Comparison of ENCODE assay signal across 16 mouse cellular contexts in the genomic region with DNA sequence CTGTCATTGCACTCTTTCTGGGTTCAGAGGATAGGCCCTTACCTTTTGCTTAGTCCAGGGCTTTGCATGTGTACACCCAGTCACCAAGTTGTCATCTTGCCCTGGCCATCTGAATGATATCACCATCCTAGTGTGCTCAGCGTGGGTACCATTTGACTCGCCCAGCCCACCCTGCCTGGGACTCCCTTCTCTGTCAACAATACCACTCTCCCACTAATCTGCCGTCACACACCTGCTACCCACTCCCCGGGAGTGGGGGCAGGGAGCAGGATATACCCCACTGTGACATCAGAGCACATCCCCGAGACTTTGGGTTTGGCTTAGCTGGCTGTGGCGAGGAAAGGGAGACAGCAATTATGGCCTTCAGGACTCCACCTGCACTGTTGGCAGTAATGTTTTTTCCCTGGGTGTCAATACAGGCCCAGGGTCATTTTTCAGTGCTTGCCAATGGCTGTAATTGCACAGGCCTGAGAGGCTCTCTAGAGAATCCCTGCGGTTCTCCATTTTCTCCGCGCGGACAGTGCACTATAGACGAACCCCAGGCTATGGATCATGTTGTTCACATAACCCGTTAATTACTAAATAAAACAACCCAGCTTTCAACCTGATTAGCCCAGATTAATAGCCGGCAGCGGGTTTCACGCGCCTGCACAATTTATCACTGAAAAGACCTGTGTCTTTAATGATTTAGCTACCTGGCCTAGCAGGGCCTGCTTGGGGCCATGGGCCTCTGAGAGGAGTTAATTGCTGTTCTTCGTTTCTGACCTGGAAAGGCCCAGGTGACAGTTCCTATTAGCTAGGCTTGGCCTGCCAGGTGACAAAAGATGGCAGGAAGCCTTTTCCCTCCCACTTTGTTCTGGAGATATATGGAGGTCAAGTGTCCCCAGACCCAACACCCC.
DNase-seq lines count a peak whose midpoint lies in the region; ATAC-seq lines count a peak whose summit lies in the region.
"Had no signal": no experiment of that assay in that cellular context is flagged by ENCODE, and none has a peak within 500 bp of the region (broad histone marks: within the 10 kb centered on the region; RNA-seq: fewer than 3 reads in every experiment).

No protein-coding gene starts in this region.

- H3K4me3 ChIP-seq in heart, embryonic 10.5 days: no peak overlapping the region
- H3K4me3 ChIP-seq in forebrain, embryonic 14.5 days (ENCODE audit: low read depth, low read length): no peak overlapping the region
- H3K4me3 ChIP-seq in midbrain, embryonic 12.5 days: no peak overlapping the region
- no peak overlapping the region for H3K4me3 ChIP-seq in stomach, embryonic 14.5 days (ENCODE audit: low read depth, low read length)
- H3K4me3 ChIP-seq in limb, embryonic 10.5 days: no peak overlapping the region

- 81% methylated on average over 17 of the region's 17 CpGs for WGBS in heart, embryonic 10.5 days
- 19% methylated on average over 17 of the region's 17 CpGs for WGBS in forebrain, embryonic 14.5 days
- WGBS in midbrain, embryonic 12.5 days: 62% methylated on average over 17 of the region's 17 CpGs
- WGBS in stomach, embryonic 14.5 days: 64% methylated on average over 17 of the region's 17 CpGs
- WGBS in limb, embryonic 10.5 days: 54% methylated on average over 17 of the region's 17 CpGs

- H3K36me3 ChIP-seq in heart, embryonic 10.5 days: no peaks in the 10 kb centered on the region
- no peaks in the 10 kb centered on the region for H3K36me3 ChIP-seq in forebrain, embryonic 14.5 days (ENCODE audit: control insufficient read depth, insufficient read depth, low read length)
- H3K36me3 ChIP-seq in midbrain, embryonic 12.5 days: no peaks in the 10 kb centered on the region
- H3K36me3 ChIP-seq in stomach, embryonic 14.5 days (ENCODE audit: control insufficient read depth, insufficient read depth, low read length): no peaks in the 10 kb centered on the region
- no peaks in the 10 kb centered on the region for H3K36me3 ChIP-seq in limb, embryonic 10.5 days

- H3K9ac ChIP-seq in forebrain, embryonic 14.5 days (ENCODE audit: low read length): no peak overlapping the region
- no peak overlapping the region for H3K9ac ChIP-seq in midbrain, embryonic 12.5 days (replicated peaks)
- no peak overlapping the region for H3K9ac ChIP-seq in stomach, embryonic 14.5 days (replicated peaks; ENCODE audit: low read depth, low read length)
- H3K9ac ChIP-seq: liver, embryonic 14.5 days had no signal

- no peak overlapping the region for H3K4me2 ChIP-seq in forebrain, embryonic 14.5 days (ENCODE audit: low read length)
- no peak overlapping the region for H3K4me2 ChIP-seq in midbrain, embryonic 12.5 days (replicated peaks)
- no peak overlapping the region for H3K4me2 ChIP-seq in stomach, embryonic 14.5 days (replicated peaks; ENCODE audit: low read depth, low read length)

- no peaks in the 10 kb centered on the region; the same call in 1 of the 2 replicates for H3K27me3 ChIP-seq in heart, embryonic 10.5 days (ENCODE audit: insufficient read depth, poor library complexity, severe bottlenecking)
- no peaks in the 10 kb centered on the region for H3K27me3 ChIP-seq in forebrain, embryonic 14.5 days (replicated peaks; ENCODE audit: control insufficient read depth, insufficient read depth, low read length)
- H3K27me3 ChIP-seq in midbrain, embryonic 12.5 days: peaks cover 77% of the 10 kb centered on the region
- H3K27me3 ChIP-seq in stomach, embryonic 14.5 days (ENCODE audit: control insufficient read depth, insufficient read depth, low read length): no peaks in the 10 kb centered on the region
- H3K27me3 ChIP-seq in limb, embryonic 10.5 days (ENCODE audit: low read depth, poor library complexity, severe bottlenecking): 0 out of 2 replicates have a peak, but pooled peaks cover 5% of the 10 kb centered on the region

- peak; percentile 65 for DNase-seq in heart, embryonic 10.5 days (ENCODE audit: low spot score)
- no peak for DNase-seq in heart, adult 9 months (ENCODE audit: low spot score in 2 of 2)
- no peak for DNase-seq in forebrain, embryonic 14.5 days (ENCODE audit: low spot score)
- no peak for DNase-seq in adrenal gland, postnatal 25 days
- no peak for DNase-seq in limb, embryonic 10.5 days (ENCODE audit: low spot score)
- DNase-seq: cerebellum, adult 8-10 months; heart, postnatal 4 days; kidney, adult 9 months; layer of hippocampus, adult 9-11 months; left cerebral cortex, postnatal 4 days; lung, postnatal 14 days; thymus, adult 2 months had no signal

- H3K9me3 ChIP-seq in heart, embryonic 10.5 days: no peaks in the 10 kb centered on the region
- no peaks in the 10 kb centered on the region for H3K9me3 ChIP-seq in forebrain, embryonic 14.5 days (replicated peaks; ENCODE audit: control insufficient read depth, low read length)
- H3K9me3 ChIP-seq in midbrain, embryonic 12.5 days: no peaks in the 10 kb centered on the region
- no peaks in the 10 kb centered on the region for H3K9me3 ChIP-seq in stomach, embryonic 14.5 days (ENCODE audit: control insufficient read depth, low read depth, low read length)
- no peaks in the 10 kb centered on the region for H3K9me3 ChIP-seq in limb, embryonic 10.5 days (replicated peaks)

- no peak overlapping the region for H3K27ac ChIP-seq in heart, embryonic 10.5 days
- no peak overlapping the region for H3K27ac ChIP-seq in forebrain, embryonic 14.5 days (ENCODE audit: low read depth, low read length)
- H3K27ac ChIP-seq in midbrain, embryonic 12.5 days (replicated peaks): peak overlapping the region; percentile 58
- no peak overlapping the region for H3K27ac ChIP-seq in stomach, embryonic 14.5 days (ENCODE audit: low read length)
- H3K27ac ChIP-seq in limb, embryonic 10.5 days: no peak overlapping the region
- H3K27ac ChIP-seq: liver, embryonic 14.5 days had no signal

- peak; percentile 30; the same call in 1 of the 2 replicates for ATAC-seq in forebrain, embryonic 14.5 days
- peak; percentile 27; the same call in 1 of the 2 replicates for ATAC-seq in midbrain, embryonic 12.5 days (ENCODE audit: low FRiP score, low read depth)
- ATAC-seq in stomach, embryonic 14.5 days (ENCODE audit: insufficient number of reproducible peaks, insufficient read depth, low FRiP score, low read depth): peak; percentile 23; the same call in 1 of the 2 replicates
- ATAC-seq: activated CD4-positive, CD25-positive, alpha-beta regulatory T cell, adult 4 months had no signal

- peaks cover 15% of the 10 kb centered on the region for H3K4me1 ChIP-seq in heart, embryonic 10.5 days
- H3K4me1 ChIP-seq in forebrain, embryonic 14.5 days (ENCODE audit: control insufficient read depth, insufficient read depth, low read length): peaks cover 18% of the 10 kb centered on the region
- peaks cover 30% of the 10 kb centered on the region for H3K4me1 ChIP-seq in midbrain, embryonic 12.5 days
- H3K4me1 ChIP-seq in stomach, embryonic 14.5 days (ENCODE audit: control insufficient read depth, insufficient read depth, low read length): peaks cover 2% of the 10 kb centered on the region; the same call in 1 of the 2 replicates
- peaks cover 36% of the 10 kb centered on the region for H3K4me1 ChIP-seq in limb, embryonic 10.5 days
